Mouse (Mus musculus) monocyte, adult 5-6 weeks (primary cell): ENCODE results near the gene Scgb1b11. TPM values are rescaled to one million over a fixed set of nuclear protein-coding genes. Genes with fewer than 3 reads are reported as not detected.
"Not testable (repeated sequence)": the region's sequence is repeated elsewhere in the genome, so short reads cannot be mapped to it uniquely, and the experiment has no call there.

ENCODE experiments used
- ATAC-seq: fragments of 153-309, 156-312 bp; replicated peaks from 2 replicates; pipeline ENCODE4 v1.8.0; 2017; ENCODE audit warnings: mild to moderate bottlenecking; ENCODE audit not compliant: low TSS enrichment, insufficient number of reproducible peaks, severe bottlenecking, poor library complexity, low FRiP score
- total RNA-seq: library from RNA; stranded (forward); fragments of 200-1000, 200-491, 200-594 nt; gene quantifications from 3 replicates; pipeline ENCODE4 v1.2.3, GENCODE M21; 2017

The Scgb1b11 gene
- total RNA-seq = not detected in 3 replicates

- not testable (repeated sequence) for ATAC-seq
These were observed at the start of gene Scgb1b11 for GRCm38 (mm10) chr7:32222540-32222939. TSS of gene Scgb1b11 (plus strand) at chr7:32222840.

- not testable (repeated sequence) for ATAC-seq
These were observed 11.6 kb upstream of the Scgb1b11 start, which contains the start of gene Scgb2b11 for GRCm38 (mm10) chr7:32211045-32211444. TSS of gene Scgb2b11 (minus strand) at chr7:32211145.

Other genes starting within 250 kb of the Scgb1b11 start
- not detected in 3 replicates for gene Scgb1b10, start 122.0 kb upstream of the Scgb1b11 start, total RNA-seq
- not detected in 3 replicates for gene Scgb2b11, start 11.7 kb upstream of the Scgb1b11 start, total RNA-seq
- not detected in 3 replicates for gene Scgb2b12, start 104.4 kb downstream of the Scgb1b11 start, total RNA-seq
- not detected in 3 replicates for gene Scgb1b12, start 111.3 kb downstream of the Scgb1b11 start, total RNA-seq
- gene Scgb1b29, start 218.7 kb downstream of the Scgb1b11 start, total RNA-seq = not detected in 3 replicates